Mouse (Mus musculus): ENCODE measurements around the gene Dffa. TPM values are rescaled to one million over a fixed set of nuclear protein-coding genes. Genes with fewer than 3 reads are reported as not detected.

Gene Dffa
- total and polyA plus RNA-seq, 2 experiments from 2014 or later = 20.8 to 26.2 TPM

DNA sequence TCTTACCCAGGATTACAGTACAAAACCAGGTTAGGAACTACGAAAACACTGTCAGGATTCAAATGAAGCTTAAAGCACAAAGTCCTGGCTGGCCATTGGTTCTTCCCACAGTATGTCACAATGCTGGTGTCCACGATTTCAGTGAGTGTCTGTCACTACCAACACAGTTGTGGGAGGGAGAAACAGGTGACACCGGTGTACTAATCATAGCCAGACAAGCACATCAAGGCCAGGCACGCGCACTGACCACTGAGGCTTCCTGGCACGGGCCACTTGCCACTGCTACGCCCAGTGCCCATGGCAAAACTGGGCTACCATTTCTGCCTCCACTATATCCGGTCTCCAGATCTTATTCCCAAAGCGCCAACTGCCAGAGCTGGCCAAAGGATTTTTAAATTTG, 44.2 kb upstream of the Dffa start:
- H3K27ac ChIP-seq (ENCODE audit: low read depth) = no peak overlapping the region
- no peak overlapping the region for H3K9ac ChIP-seq (replicated peaks; ENCODE audit: low read depth, low read length)
- no peaks in the 10 kb centered on the region for H3K36me3 ChIP-seq (replicated peaks; ENCODE audit: control insufficient read depth, insufficient read depth, low read length)
- peaks cover 15% of the 10 kb centered on the region for H3K4me1 ChIP-seq (ENCODE audit: control insufficient read depth, insufficient read depth)
- H3K9me3 ChIP-seq (replicated peaks; ENCODE audit: control insufficient read depth, low read length) = no peaks in the 10 kb centered on the region
- H3K4me2 ChIP-seq (ENCODE audit: low read depth, low read length) = no peak overlapping the region
- TF ChIP-seq CTCF (IDR thresholded peaks at IDR 0.05; ENCODE audit: low read depth) (no peak), EP300 (IDR thresholded peaks at IDR 0.05; ENCODE audit: low read depth) (no peak)
- WGBS = 76% methylated on average over 9 of the region's 9 CpGs
- ATAC-seq (ENCODE audit: insufficient read depth, low read depth) = no peak
- no peaks in the 10 kb centered on the region for H3K27me3 ChIP-seq (ENCODE audit: control insufficient read depth, insufficient read depth, low read length)
- no peak for DNase-seq (ENCODE audit: low spot score)
- no peak overlapping the region for H3K4me3 ChIP-seq (ENCODE audit: low read depth, low read length)

DNA sequence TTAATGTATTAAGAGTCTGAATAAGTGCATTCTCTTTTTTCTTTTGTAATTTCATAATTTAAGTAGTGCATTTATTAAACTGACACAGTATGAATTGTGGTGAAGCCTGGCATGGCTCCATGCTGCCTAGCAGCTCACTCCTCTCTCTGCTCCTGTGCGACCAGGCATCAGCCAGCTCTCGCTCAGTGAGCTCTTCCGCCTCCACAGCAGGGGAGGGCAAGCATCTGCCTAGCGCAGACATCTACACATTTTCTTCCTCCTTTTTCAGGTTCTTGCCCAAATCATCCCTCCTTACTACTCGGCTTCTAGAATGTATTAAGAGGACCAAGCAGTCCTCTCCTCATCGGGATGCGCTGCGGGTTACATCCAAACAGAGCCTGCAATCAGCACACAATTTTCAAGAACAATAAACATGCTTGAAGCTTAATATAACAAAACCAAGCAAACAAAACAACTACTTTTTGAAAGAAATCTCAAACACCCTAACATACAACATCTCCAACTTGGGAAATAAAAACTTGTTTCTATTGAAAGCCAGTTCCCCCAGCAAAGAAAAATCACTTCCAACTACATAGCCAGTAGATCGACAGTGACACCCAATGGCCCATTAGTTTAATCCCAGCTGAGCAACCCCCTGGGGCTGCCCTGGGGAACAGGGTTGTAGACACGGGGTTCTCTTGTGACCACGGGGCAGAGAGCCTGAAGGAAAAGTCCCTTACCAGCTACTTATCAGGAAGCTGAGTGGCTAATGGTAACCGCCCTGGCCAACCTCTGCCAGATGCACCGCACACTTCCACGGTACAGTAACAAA, 43.1 kb upstream of the Dffa start:
- peaks cover 15% of the 10 kb centered on the region for H3K4me1 ChIP-seq (ENCODE audit: control insufficient read depth, insufficient read depth)

DNA sequence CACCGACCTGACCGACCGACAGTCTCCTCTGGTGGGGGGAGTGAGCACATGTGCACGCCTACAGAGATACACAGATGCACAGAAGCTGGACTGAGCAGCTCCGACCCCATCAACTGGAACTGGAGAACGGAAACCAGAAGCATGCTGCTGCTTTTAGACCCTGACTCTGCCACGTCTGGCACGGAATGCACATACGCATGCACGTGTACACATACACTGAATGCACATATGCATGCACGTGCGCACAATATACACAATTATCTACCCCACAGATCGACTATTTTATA, 42.6 kb upstream of the Dffa start:
- Histone ChIP-seq H3K4me3 (ENCODE audit: low read depth, low read length) (no peak overlapping the region), H3K36me3 (replicated peaks; ENCODE audit: control insufficient read depth, insufficient read depth, low read length) (no peaks in the 10 kb centered on the region), H3K9ac (replicated peaks; ENCODE audit: low read depth, low read length) (no peak overlapping the region), H3K4me1 (ENCODE audit: control insufficient read depth, insufficient read depth) (peaks cover 15% of the 10 kb centered on the region), H3K27me3 (ENCODE audit: control insufficient read depth, insufficient read depth, low read length) (no peaks in the 10 kb centered on the region), H3K4me2 (ENCODE audit: low read depth, low read length) (no peak overlapping the region; the same call in 1 of the 2 replicates), H3K9me3 (replicated peaks; ENCODE audit: control insufficient read depth, low read length) (no peaks in the 10 kb centered on the region), H3K27ac (ENCODE audit: low read depth) (no peak overlapping the region)
- no peak for ATAC-seq (ENCODE audit: insufficient read depth, low read depth)
- no peak for DNase-seq (ENCODE audit: low spot score)
- TF ChIP-seq EP300 (IDR thresholded peaks at IDR 0.05; ENCODE audit: low read depth) (no peak), CTCF (IDR thresholded peaks at IDR 0.05; ENCODE audit: low read depth) (no peak)
- 54% methylated on average over 13 of the region's 13 CpGs for WGBS

More for the DNA sequence above, 43.1 kb upstream of the Dffa start:
- TF ChIP-seq EP300 (IDR thresholded peaks at IDR 0.05; ENCODE audit: low read depth) (no peak), CTCF (IDR thresholded peaks at IDR 0.05; ENCODE audit: low read depth) (peak; percentile 38)
- Histone ChIP-seq H3K9me3 (replicated peaks; ENCODE audit: control insufficient read depth, low read length) (no peaks in the 10 kb centered on the region), H3K9ac (replicated peaks; ENCODE audit: low read depth, low read length) (no peak overlapping the region), H3K4me2 (ENCODE audit: low read depth, low read length) (no peak overlapping the region; the same call in 1 of the 2 replicates), H3K27me3 (ENCODE audit: control insufficient read depth, insufficient read depth, low read length) (no peaks in the 10 kb centered on the region), H3K36me3 (replicated peaks; ENCODE audit: control insufficient read depth, insufficient read depth, low read length) (no peaks in the 10 kb centered on the region), H3K27ac (ENCODE audit: low read depth) (no peak overlapping the region), H3K4me3 (ENCODE audit: low read depth, low read length) (no peak overlapping the region)
- ATAC-seq (ENCODE audit: insufficient read depth, low read depth) = no peak
- 44% methylated on average over 14 of the region's 14 CpGs for WGBS
- no peak for DNase-seq (ENCODE audit: low spot score)

DNA sequence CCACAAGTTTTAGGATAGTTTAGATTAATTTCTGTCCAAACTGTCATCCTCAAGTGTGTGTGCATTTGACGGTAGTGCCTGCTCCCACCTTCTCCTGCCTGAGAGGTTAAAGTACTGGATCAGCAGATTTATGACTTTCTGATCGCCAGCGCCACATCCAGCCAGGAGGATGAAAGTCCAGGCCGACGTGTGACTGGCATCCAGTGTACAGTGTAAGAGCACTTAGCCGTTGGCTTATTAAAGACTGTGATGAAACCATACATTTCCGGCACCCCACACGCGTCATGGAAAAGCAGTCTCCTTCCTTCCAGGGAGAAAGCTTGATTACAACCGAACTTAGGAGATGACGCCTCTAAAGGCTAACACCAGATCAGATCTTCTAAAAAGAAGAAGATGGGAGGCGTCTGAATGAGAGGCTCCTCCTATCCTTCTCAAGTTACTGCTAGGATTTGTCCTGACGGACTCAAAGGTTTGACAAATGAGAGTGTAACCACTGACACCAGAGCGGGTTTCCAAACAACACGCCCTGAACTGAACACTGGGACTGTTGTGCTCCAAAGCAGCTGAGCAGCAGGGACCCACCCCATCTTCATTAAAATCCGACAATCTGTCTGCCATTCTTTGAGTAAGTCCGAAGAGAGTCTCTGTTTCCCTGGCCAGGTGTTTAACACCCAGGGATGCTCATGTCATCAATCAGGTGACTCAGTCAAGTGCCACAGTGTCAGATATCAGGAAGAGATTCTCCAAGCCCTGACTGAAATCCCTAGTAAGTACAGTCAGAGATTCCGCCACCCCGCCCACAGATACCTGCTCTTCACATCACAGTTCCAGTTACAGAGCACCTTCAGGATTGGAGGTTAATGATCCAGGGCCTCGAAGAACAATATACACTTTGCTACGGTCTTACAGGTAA, 41.3 kb upstream of the Dffa start:
- Histone ChIP-seq H3K9me3 (replicated peaks; ENCODE audit: control insufficient read depth, low read length) (no peaks in the 10 kb centered on the region), H3K27ac (ENCODE audit: low read depth) (no peak overlapping the region), H3K4me1 (ENCODE audit: control insufficient read depth, insufficient read depth) (peaks cover 15% of the 10 kb centered on the region), H3K36me3 (replicated peaks; ENCODE audit: control insufficient read depth, insufficient read depth, low read length) (no peaks in the 10 kb centered on the region), H3K9ac (replicated peaks; ENCODE audit: low read depth, low read length) (no peak overlapping the region), H3K4me3 (ENCODE audit: low read depth, low read length) (no peak overlapping the region), H3K4me2 (ENCODE audit: low read depth, low read length) (no peak overlapping the region), H3K27me3 (ENCODE audit: control insufficient read depth, insufficient read depth, low read length) (no peaks in the 10 kb centered on the region)
- WGBS = 75% methylated on average over 21 of the region's 21 CpGs
- no peak for TF ChIP-seq CTCF (IDR thresholded peaks at IDR 0.05; ENCODE audit: low read depth)
- TF ChIP-seq EP300 (IDR thresholded peaks at IDR 0.05; ENCODE audit: low read depth) = no peak
- no peak for ATAC-seq (ENCODE audit: insufficient read depth, low read depth)
- no peak for DNase-seq (ENCODE audit: low spot score)

DNA sequence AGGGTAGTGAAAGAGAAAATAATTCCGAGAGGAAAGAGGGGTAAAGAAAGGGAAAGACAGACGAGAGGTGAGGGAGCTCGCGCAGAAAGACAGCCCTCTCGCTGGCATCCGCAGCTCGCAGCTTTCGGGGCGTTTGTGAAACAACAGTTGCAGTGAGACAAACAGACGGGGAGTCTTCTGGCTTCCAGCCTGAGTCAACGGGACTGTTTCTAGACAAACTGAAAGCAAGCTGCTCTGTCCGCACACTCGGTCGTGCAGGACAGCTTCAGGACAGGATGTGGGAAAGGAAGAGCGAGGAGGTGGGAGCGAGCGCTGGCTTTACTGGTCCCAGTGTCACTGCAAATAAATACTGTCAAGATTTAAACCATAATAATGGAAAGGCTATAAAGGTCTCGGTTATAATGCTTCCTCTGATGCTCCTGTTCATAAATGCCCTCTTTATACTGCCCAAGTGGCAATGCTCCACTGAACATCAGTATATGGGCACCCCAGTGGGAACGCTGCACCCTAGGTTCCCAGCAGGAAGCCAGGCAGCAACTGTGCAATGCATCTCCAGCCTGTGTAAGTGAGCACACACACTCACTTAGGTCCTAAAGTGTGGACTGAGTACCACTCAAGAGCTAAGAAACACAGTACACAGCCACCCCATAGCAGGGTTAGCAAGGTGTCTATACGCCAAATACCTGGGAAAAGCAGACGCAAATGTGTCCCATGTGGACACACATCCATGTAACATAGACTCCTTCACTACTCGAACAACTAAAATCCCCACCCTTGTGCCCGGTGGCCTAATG, 39.7 kb upstream of the Dffa start:
- Histone ChIP-seq H3K9ac (replicated peaks; ENCODE audit: low read depth, low read length) (0 out of 2 replicates have a peak overlapping the region, but pooled peaks have one; percentile 22), H3K9me3 (replicated peaks; ENCODE audit: control insufficient read depth, low read length) (no peaks in the 10 kb centered on the region), H3K4me1 (ENCODE audit: control insufficient read depth, insufficient read depth) (peaks cover 15% of the 10 kb centered on the region), H3K27ac (ENCODE audit: low read depth) (no peak overlapping the region), H3K36me3 (replicated peaks; ENCODE audit: control insufficient read depth, insufficient read depth, low read length) (0 out of 2 replicates have a peak, but pooled peaks cover 5% of the 10 kb centered on the region), H3K4me3 (ENCODE audit: low read depth, low read length) (peak overlapping the region; percentile 4; the same call in 1 of the 2 replicates), H3K27me3 (ENCODE audit: control insufficient read depth, insufficient read depth, low read length) (no peaks in the 10 kb centered on the region), H3K4me2 (ENCODE audit: low read depth, low read length) (peak overlapping the region; percentile 34)
- ATAC-seq (ENCODE audit: insufficient read depth, low read depth) = no peak
- DNase-seq (ENCODE audit: low spot score) = no peak
- WGBS = 71% methylated on average over 23 of the region's 23 CpGs
- TF ChIP-seq EP300 (IDR thresholded peaks at IDR 0.05; ENCODE audit: low read depth) = no peak

Data from heart, postnatal 0 days (tissue).